Mouse (Mus musculus): ENCODE results near the gene Gm6583. TPM values are rescaled to one million over a fixed set of nuclear protein-coding genes. Genes with fewer than 3 reads are reported as not detected.
A peak's percentile ranks its signal among the peaks of the same experiment; 100 is the strongest.
"Not testable (repeated sequence)": the region's sequence is repeated elsewhere in the genome, so short reads cannot be mapped to it uniquely, and the experiment has no call there.

Gene Gm6583
- polyA plus RNA-seq, 1 experiment = 0.04 TPM

DNA sequence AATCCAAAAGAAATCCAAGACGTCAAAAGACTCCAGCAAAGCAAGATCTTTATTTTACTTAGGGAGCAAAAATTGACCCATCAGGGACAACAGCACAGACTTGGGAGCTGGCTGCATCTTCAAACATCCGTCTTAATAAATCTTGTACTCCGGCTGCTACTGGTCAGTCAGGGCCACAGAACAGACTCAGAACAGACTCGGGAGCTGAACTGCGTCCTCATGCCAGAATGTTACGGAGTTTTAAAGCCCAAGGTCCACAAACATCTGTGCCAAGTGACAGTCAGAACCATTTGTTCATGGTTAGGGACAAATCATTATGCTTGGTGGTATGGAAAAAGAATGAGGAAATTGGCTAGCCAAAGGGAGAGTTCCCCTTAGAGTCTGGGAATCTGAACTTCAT lies 32.6 kb downstream of the Gm6583 start:
- H3K27me3 ChIP-seq (ENCODE audit: control insufficient read depth, insufficient read depth, insufficient read length) = no peaks in the 10 kb centered on the region
- TF ChIP-seq CEBPB (IDR thresholded peaks at IDR 0.05; ENCODE audit: insufficient read depth, poor library complexity, severe bottlenecking) = no peak
- TF ChIP-seq POLR2A (IDR thresholded peaks at IDR 0.05; ENCODE audit: insufficient read length, low read depth) = no peak
- no peak for TF ChIP-seq MAX (IDR thresholded peaks at IDR 0.05; ENCODE audit: low read depth)
- TF ChIP-seq REST (IDR thresholded peaks at IDR 0.05; ENCODE audit: insufficient read depth, insufficient read length) = no peak
- TF ChIP-seq MYOD1 (IDR thresholded peaks at IDR 0.05; ENCODE audit: control insufficient read depth in 1 of 3, insufficient read length in 2 of 3, low read depth in 2 of 3) = no peak
- TF ChIP-seq MYOG (IDR thresholded peaks at IDR 0.05; ENCODE audit: control insufficient read depth in 1 of 3, insufficient read depth in 1 of 3, insufficient read length in 2 of 3, low read depth in 2 of 3) = no peak
- no peak for TF ChIP-seq USF1 (IDR thresholded peaks at IDR 0.05; ENCODE audit: low read depth)
- TF ChIP-seq E2F4 (IDR thresholded peaks at IDR 0.05; ENCODE audit: insufficient read depth) = no peak
- no peak for TF ChIP-seq POLR2AphosphoS2 (IDR thresholded peaks at IDR 0.05; ENCODE audit: insufficient read length, low read depth)
- TF ChIP-seq SRF (IDR thresholded peaks at IDR 0.05; ENCODE audit: control insufficient read depth, insufficient read length, low read depth) = no peak
- TF ChIP-seq TCF12 (IDR thresholded peaks at IDR 0.05; ENCODE audit: insufficient read depth, poor library complexity, severe bottlenecking) = no peak
- TF ChIP-seq TCF3 (IDR thresholded peaks at IDR 0.05; ENCODE audit: insufficient read length, low read depth) = no peak
- no peaks in the 10 kb centered on the region for H3K36me3 ChIP-seq (ENCODE audit: control insufficient read depth, insufficient read depth)
- no peak overlapping the region for H3ac ChIP-seq (ENCODE audit: control insufficient read depth, insufficient read length)
- no peak overlapping the region for H3K4me3 ChIP-seq
- H3K79me2 ChIP-seq (ENCODE audit: control insufficient read depth, insufficient read depth) = peaks cover 17% of the 10 kb centered on the region
- no peak overlapping the region for H3K4me2 ChIP-seq (ENCODE audit: low read depth)

DNA sequence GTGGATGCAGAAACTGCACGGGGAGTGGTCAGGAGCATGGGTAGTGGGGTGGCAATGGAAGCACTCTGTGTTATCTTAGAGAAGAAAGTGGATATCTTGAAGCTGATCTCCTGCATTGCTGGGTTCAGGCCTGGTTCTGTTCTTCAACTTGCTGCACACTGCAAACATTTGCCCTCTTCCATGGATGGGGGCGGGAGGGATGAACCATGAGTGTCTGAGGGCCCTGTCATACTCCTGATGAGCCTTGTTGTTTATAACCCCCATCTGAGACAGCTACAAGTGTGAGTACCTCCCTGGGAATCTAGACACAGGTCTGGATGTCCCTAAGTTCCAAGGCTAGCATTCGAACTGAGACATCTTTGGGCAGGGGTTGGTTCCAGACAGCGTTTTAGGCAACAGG lies 34.5 kb downstream of the Gm6583 start:
- H3K4me2 ChIP-seq (ENCODE audit: low read depth) = peak overlapping the region; percentile 40
- no peaks in the 10 kb centered on the region for H3K27me3 ChIP-seq (ENCODE audit: control insufficient read depth, insufficient read depth, insufficient read length)
- no peak overlapping the region for H3ac ChIP-seq (ENCODE audit: control insufficient read depth, insufficient read length)
- H3K36me3 ChIP-seq (ENCODE audit: control insufficient read depth, insufficient read depth) = no peaks in the 10 kb centered on the region
- TF ChIP-seq TCF3 (IDR thresholded peaks at IDR 0.05; ENCODE audit: insufficient read length, low read depth) = no peak
- no peak for TF ChIP-seq E2F4 (IDR thresholded peaks at IDR 0.05; ENCODE audit: insufficient read depth)
- TF ChIP-seq POLR2A (IDR thresholded peaks at IDR 0.05; ENCODE audit: insufficient read length, low read depth) = no peak
- no peak for TF ChIP-seq MYOD1 (IDR thresholded peaks at IDR 0.05; ENCODE audit: control insufficient read depth in 1 of 3, insufficient read length in 2 of 3, low read depth in 2 of 3)
- no peak for TF ChIP-seq REST (IDR thresholded peaks at IDR 0.05; ENCODE audit: insufficient read depth, insufficient read length)
- TF ChIP-seq TCF12 (IDR thresholded peaks at IDR 0.05; ENCODE audit: insufficient read depth, poor library complexity, severe bottlenecking) = no peak
- TF ChIP-seq MAX (IDR thresholded peaks at IDR 0.05; ENCODE audit: low read depth) = no peak
- TF ChIP-seq USF1 (IDR thresholded peaks at IDR 0.05; ENCODE audit: low read depth) = no peak
- TF ChIP-seq SRF (IDR thresholded peaks at IDR 0.05; ENCODE audit: control insufficient read depth, insufficient read length, low read depth) = no peak
- no peak for TF ChIP-seq CEBPB (IDR thresholded peaks at IDR 0.05; ENCODE audit: insufficient read depth, poor library complexity, severe bottlenecking)
- no peak for TF ChIP-seq MYOG (IDR thresholded peaks at IDR 0.05; ENCODE audit: control insufficient read depth in 1 of 3, insufficient read depth in 1 of 3, insufficient read length in 2 of 3, low read depth in 2 of 3)
- no peak for TF ChIP-seq POLR2AphosphoS2 (IDR thresholded peaks at IDR 0.05; ENCODE audit: insufficient read length, low read depth)
- peaks cover 1% of the 10 kb centered on the region for H3K79me2 ChIP-seq (ENCODE audit: control insufficient read depth, insufficient read depth)
- no peak overlapping the region for H3K4me3 ChIP-seq

DNA sequence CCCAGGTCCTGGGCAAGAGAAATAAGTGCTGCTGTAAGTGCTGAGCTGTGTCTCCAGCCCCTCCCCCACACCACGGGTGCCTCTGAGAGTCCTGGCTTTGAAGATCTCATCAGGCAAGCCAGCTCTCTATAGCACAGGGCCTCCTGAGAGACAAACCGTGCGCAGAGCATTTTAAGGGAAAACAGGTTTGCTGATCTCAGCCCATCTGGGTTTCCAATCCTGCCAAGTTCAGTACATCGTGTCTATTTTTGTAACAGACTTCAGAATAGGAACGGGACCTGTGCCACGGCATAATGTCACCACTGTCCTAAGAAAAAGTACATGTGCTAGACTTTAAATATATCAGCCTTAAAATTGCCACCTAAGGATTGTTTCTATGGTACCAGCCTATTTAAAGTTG lies 34.9 kb downstream of the Gm6583 start:
- H3K27me3 ChIP-seq (ENCODE audit: control insufficient read depth, insufficient read depth, insufficient read length) = no peaks in the 10 kb centered on the region
- TF ChIP-seq USF1 (IDR thresholded peaks at IDR 0.05; ENCODE audit: low read depth) (no peak), POLR2AphosphoS2 (IDR thresholded peaks at IDR 0.05; ENCODE audit: insufficient read length, low read depth) (no peak), SRF (IDR thresholded peaks at IDR 0.05; ENCODE audit: control insufficient read depth, insufficient read length, low read depth) (no peak), POLR2A (IDR thresholded peaks at IDR 0.05; ENCODE audit: insufficient read length, low read depth) (no peak), MYOG (IDR thresholded peaks at IDR 0.05; ENCODE audit: control insufficient read depth in 1 of 3, insufficient read depth in 1 of 3, insufficient read length in 2 of 3, low read depth in 2 of 3) (no peak), TCF12 (IDR thresholded peaks at IDR 0.05; ENCODE audit: insufficient read depth, poor library complexity, severe bottlenecking) (no peak)
- no peaks in the 10 kb centered on the region for H3K79me2 ChIP-seq (ENCODE audit: control insufficient read depth, insufficient read depth)
- H3K36me3 ChIP-seq (ENCODE audit: control insufficient read depth, insufficient read depth) = no peaks in the 10 kb centered on the region
- H3K4me3 ChIP-seq = no peak overlapping the region
- no peak overlapping the region for H3ac ChIP-seq (ENCODE audit: control insufficient read depth, insufficient read length)
- peak overlapping the region; percentile 40 for H3K4me2 ChIP-seq (ENCODE audit: low read depth)

- Histone ChIP-seq H3K4me3 (no peak overlapping the region), H3K4me2 (ENCODE audit: low read depth) (no peak overlapping the region), H3K36me3 (ENCODE audit: control insufficient read depth, insufficient read depth) (no peaks in the 10 kb centered on the region), H3ac (ENCODE audit: control insufficient read depth, insufficient read length) (no peak overlapping the region), H3K79me2 (ENCODE audit: control insufficient read depth, insufficient read depth) (no peaks in the 10 kb centered on the region), H3K27me3 (ENCODE audit: control insufficient read depth, insufficient read depth, insufficient read length) (no peaks in the 10 kb centered on the region)
- TF ChIP-seq POLR2AphosphoS2 (IDR thresholded peaks at IDR 0.05; ENCODE audit: insufficient read length, low read depth) (no peak), SRF (IDR thresholded peaks at IDR 0.05; ENCODE audit: control insufficient read depth, insufficient read length, low read depth) (no peak), TCF12 (IDR thresholded peaks at IDR 0.05; ENCODE audit: insufficient read depth, poor library complexity, severe bottlenecking) (no peak), TCF3 (IDR thresholded peaks at IDR 0.05; ENCODE audit: insufficient read length, low read depth) (no peak), MYOG (IDR thresholded peaks at IDR 0.05; ENCODE audit: control insufficient read depth in 1 of 3, insufficient read depth in 1 of 3, insufficient read length in 2 of 3, low read depth in 2 of 3) (no peak), MAX (IDR thresholded peaks at IDR 0.05; ENCODE audit: low read depth) (no peak), MYOD1 (IDR thresholded peaks at IDR 0.05; ENCODE audit: control insufficient read depth in 1 of 3, insufficient read length in 2 of 3, low read depth in 2 of 3) (no peak), REST (IDR thresholded peaks at IDR 0.05; ENCODE audit: insufficient read depth, insufficient read length) (no peak), E2F4 (IDR thresholded peaks at IDR 0.05; ENCODE audit: insufficient read depth) (no peak), POLR2A (IDR thresholded peaks at IDR 0.05; ENCODE audit: insufficient read length, low read depth) (no peak), CEBPB (IDR thresholded peaks at IDR 0.05; ENCODE audit: insufficient read depth, poor library complexity, severe bottlenecking) (no peak), USF1 (IDR thresholded peaks at IDR 0.05; ENCODE audit: low read depth) (no peak)
Measured at GRCm38 (mm10) chr5:112320379-112320778, 35.5 kb downstream of the Gm6583 start.

DNA sequence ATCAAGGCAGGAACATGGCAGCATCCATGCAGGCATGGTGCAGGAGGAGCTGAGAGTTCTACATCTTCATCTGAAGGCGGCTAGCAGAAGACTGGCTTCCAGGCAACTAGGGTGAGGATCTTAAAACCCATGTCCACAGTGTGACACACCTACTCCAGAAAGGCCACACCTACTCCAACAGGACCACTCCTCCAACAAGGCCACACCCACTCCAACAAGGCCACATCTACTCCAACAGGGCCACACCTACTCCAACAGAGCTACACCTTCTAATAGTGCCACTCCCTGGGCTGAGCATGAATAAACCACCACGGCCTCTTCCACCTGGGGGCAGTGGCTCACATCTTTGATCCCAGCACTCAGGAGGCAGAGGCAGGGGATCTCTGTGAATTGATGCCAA lies 36.5 kb downstream of the Gm6583 start:
- H3K36me3 ChIP-seq (ENCODE audit: control insufficient read depth, insufficient read depth); H3K79me2 ChIP-seq (ENCODE audit: control insufficient read depth, insufficient read depth); H3K4me3 ChIP-seq; H3K4me2 ChIP-seq (ENCODE audit: low read depth); H3K27me3 ChIP-seq (ENCODE audit: control insufficient read depth, insufficient read depth, insufficient read length); H3ac ChIP-seq (ENCODE audit: control insufficient read depth, insufficient read length): not testable (repeated sequence)

Measured in myocyte (in vitro differentiated cells).